Comparison of ENCODE assay signal across 8 mouse cellular contexts in genomic region chr6:114968361-114969212, GRCm38 (mm10). TPM values are rescaled to one million over a fixed set of nuclear protein-coding genes. Genes with fewer than 3 reads are reported as not detected.
DNase-seq lines count a peak whose midpoint lies in the region; ATAC-seq lines count a peak whose summit lies in the region.

No protein-coding gene starts in this region.

- peak overlapping the region; percentile 99 for H3K4me2 ChIP-seq in embryonic facial prominence, embryonic 12.5 days (replicated peaks)
- peak overlapping the region; percentile 100 for H3K4me2 ChIP-seq in limb, embryonic 12.5 days
- H3K4me2 ChIP-seq in midbrain, embryonic 16.5 days (ENCODE audit: low read length) = peak overlapping the region; percentile 96
- H3K4me2 ChIP-seq in stomach, embryonic 14.5 days (replicated peaks; ENCODE audit: low read depth, low read length) = peak overlapping the region; percentile 99

- WGBS in embryonic facial prominence, embryonic 12.5 days = under 1% methylated on average over 82 of the region's 82 CpGs
- under 1% methylated on average over 82 of the region's 82 CpGs for WGBS in limb, embryonic 12.5 days
- WGBS in midbrain, embryonic 16.5 days = under 1% methylated on average over 70 of the region's 82 CpGs
- WGBS in stomach, embryonic 14.5 days = under 1% methylated on average over 82 of the region's 82 CpGs

- peak overlapping the region; percentile 76 for H3K9ac ChIP-seq in embryonic facial prominence, embryonic 12.5 days
- H3K9ac ChIP-seq in limb, embryonic 12.5 days (replicated peaks) = peak overlapping the region; percentile 77
- H3K9ac ChIP-seq in midbrain, embryonic 16.5 days (ENCODE audit: low read depth, low read length) = peak overlapping the region; percentile 86
- peak overlapping the region; percentile 47 for H3K9ac ChIP-seq in stomach, embryonic 14.5 days (replicated peaks; ENCODE audit: low read depth, low read length)

- peak; percentile 98 for DNase-seq in 3134 (ENCODE audit: extremely low read depth, insufficient read length, low spot score)
- DNase-seq in adrenal gland, postnatal 10 days = peak; percentile 75
- peak; percentile 58 to 68 for DNase-seq in heart, adult 9 months (ENCODE audit: low spot score in 2 of 2)
- peak; percentile 96 for DNase-seq in kidney, adult 9 months

- H3K4me3 ChIP-seq in embryonic facial prominence, embryonic 12.5 days = peak overlapping the region; percentile 58
- peak overlapping the region; percentile 69 for H3K4me3 ChIP-seq in limb, embryonic 12.5 days (replicated peaks)
- H3K4me3 ChIP-seq in midbrain, embryonic 16.5 days (ENCODE audit: low read depth, low read length) = peak overlapping the region; percentile 75
- H3K4me3 ChIP-seq in stomach, embryonic 14.5 days (ENCODE audit: low read depth, low read length) = peak overlapping the region; percentile 58

- H3K9me3 ChIP-seq in embryonic facial prominence, embryonic 12.5 days = no peaks in the 10 kb centered on the region
- no peaks in the 10 kb centered on the region for H3K9me3 ChIP-seq in limb, embryonic 12.5 days
- H3K9me3 ChIP-seq in midbrain, embryonic 16.5 days (replicated peaks; ENCODE audit: control insufficient read depth, low read length, poor library complexity, severe bottlenecking) = no peaks in the 10 kb centered on the region
- no peaks in the 10 kb centered on the region for H3K9me3 ChIP-seq in stomach, embryonic 14.5 days (ENCODE audit: control insufficient read depth, low read depth, low read length)

- H3K36me3 ChIP-seq in embryonic facial prominence, embryonic 12.5 days = no peaks in the 10 kb centered on the region
- H3K36me3 ChIP-seq in limb, embryonic 12.5 days = no peaks in the 10 kb centered on the region
- no peaks in the 10 kb centered on the region for H3K36me3 ChIP-seq in midbrain, embryonic 16.5 days (ENCODE audit: control insufficient read depth, insufficient read depth, low read length)
- no peaks in the 10 kb centered on the region for H3K36me3 ChIP-seq in stomach, embryonic 14.5 days (ENCODE audit: control insufficient read depth, insufficient read depth, low read length)

- H3K27ac ChIP-seq in embryonic facial prominence, embryonic 12.5 days = peak overlapping the region; percentile 13; the same call in 1 of the 2 replicates
- H3K27ac ChIP-seq in limb, embryonic 12.5 days = peak overlapping the region; percentile 85
- H3K27ac ChIP-seq in midbrain, embryonic 16.5 days (ENCODE audit: low read length) = peak overlapping the region; percentile 75
- peak overlapping the region; percentile 61; the same call in 1 of the 2 replicates for H3K27ac ChIP-seq in stomach, embryonic 14.5 days (ENCODE audit: low read length)

- H3K4me1 ChIP-seq in embryonic facial prominence, embryonic 12.5 days = peaks cover 16% of the 10 kb centered on the region; the same call in 1 of the 2 replicates
- H3K4me1 ChIP-seq in limb, embryonic 12.5 days (replicated peaks) = peaks cover 54% of the 10 kb centered on the region
- peaks cover 8% of the 10 kb centered on the region for H3K4me1 ChIP-seq in midbrain, embryonic 16.5 days (ENCODE audit: control insufficient read depth, insufficient read depth, low read length)
- H3K4me1 ChIP-seq in stomach, embryonic 14.5 days (ENCODE audit: control insufficient read depth, insufficient read depth, low read length) = peaks cover 3% of the 10 kb centered on the region; the same call in 1 of the 2 replicates

- H3K27me3 ChIP-seq in embryonic facial prominence, embryonic 12.5 days = peaks cover 4% of the 10 kb centered on the region; the same call in 1 of the 2 replicates
- peaks cover 4% of the 10 kb centered on the region; the same call in 1 of the 2 replicates for H3K27me3 ChIP-seq in limb, embryonic 12.5 days
- H3K27me3 ChIP-seq in midbrain, embryonic 16.5 days (ENCODE audit: control insufficient read depth, insufficient read depth, low read depth, low read length) = no peaks in the 10 kb centered on the region; the same call in 1 of the 2 replicates
- 0 out of 2 replicates have a peak, but pooled peaks cover 6% of the 10 kb centered on the region for H3K27me3 ChIP-seq in stomach, embryonic 14.5 days (ENCODE audit: control insufficient read depth, insufficient read depth, low read length)

- ATAC-seq in embryonic facial prominence, embryonic 12.5 days (ENCODE audit: insufficient number of reproducible peaks, insufficient read depth, low FRiP score, low TSS enrichment) = peak; percentile 68
- peak; percentile 72 for ATAC-seq in limb, embryonic 12.5 days (ENCODE audit: insufficient number of reproducible peaks, insufficient read depth, low FRiP score, low TSS enrichment, low read depth)
- peak; percentile 83 for ATAC-seq in midbrain, embryonic 16.5 days
- peak; percentile 89 for ATAC-seq in stomach, embryonic 14.5 days (ENCODE audit: insufficient number of reproducible peaks, insufficient read depth, low FRiP score, low read depth)

RNA-seq across cellular contexts. Expression of gene Vgll4, which starts 1.2 kb away (rescaled TPM):
- 10 to 100 TPM; 82.4 to 93.1 TPM for total RNA-seq in adrenal gland, postnatal 10 days (2021)
- 135 and 136 TPM in 2 replicates for polyA plus RNA-seq in embryonic facial prominence, embryonic 12.5 days (2016; fragmentation: Nextera tagmentation; extraction: Ambion mirVana)
- 146 and 156 TPM in 2 replicates for polyA plus RNA-seq in limb, embryonic 12.5 days (2016; fragmentation: Nextera tagmentation; extraction: Ambion mirVana)
- 49.2 and 51.0 TPM in 2 replicates for polyA plus RNA-seq in midbrain, embryonic 16.5 days (2015; fragmentation: Nextera tagmentation; extraction: Ambion mirVana)
- polyA plus RNA-seq in stomach, embryonic 14.5 days (2014; fragmentation: Nextera tagmentation; extraction: Ambion mirVana) = 82.0 and 84.9 TPM in 2 replicates

Comparison
In these comparisons a context has a peak if more than half of its experiments do, and no peak if none do; other contexts are left out.
1. Peak in every context shown above with its lines: DNase-seq, ATAC-seq, H3K4me3 ChIP-seq and H3K27ac ChIP-seq.
2. H3K27ac ChIP-seq: peak in every context shown above with its lines; median percentile 85 in limb, embryonic 12.5 days; 75 in midbrain, embryonic 16.5 days; 61 in stomach, embryonic 14.5 days; 13 in embryonic facial prominence, embryonic 12.5 days.